Mouse (Mus musculus): ENCODE data around the gene Meis1.

Gene Meis1

GRCm38 (mm10) chr11:18945778-18946177 is 73.0 kb downstream of the Meis1 start:
- DNase-seq: no peak

GRCm38 (mm10) chr11:18944972-18945625 is 73.7 kb downstream of the Meis1 start:
- no peak for DNase-seq

- no peak for DNase-seq
These were observed 74.6 kb downstream of the Meis1 start for GRCm38 (mm10) chr11:18944209-18944608.

GRCm38 (mm10) chr11:18942990-18943389 is 75.8 kb downstream of the Meis1 start:
- DNase-seq: no peak

- DNase-seq: no peak
These were observed 77.9 kb downstream of the Meis1 start for GRCm38 (mm10) chr11:18940916-18941315.

DNA sequence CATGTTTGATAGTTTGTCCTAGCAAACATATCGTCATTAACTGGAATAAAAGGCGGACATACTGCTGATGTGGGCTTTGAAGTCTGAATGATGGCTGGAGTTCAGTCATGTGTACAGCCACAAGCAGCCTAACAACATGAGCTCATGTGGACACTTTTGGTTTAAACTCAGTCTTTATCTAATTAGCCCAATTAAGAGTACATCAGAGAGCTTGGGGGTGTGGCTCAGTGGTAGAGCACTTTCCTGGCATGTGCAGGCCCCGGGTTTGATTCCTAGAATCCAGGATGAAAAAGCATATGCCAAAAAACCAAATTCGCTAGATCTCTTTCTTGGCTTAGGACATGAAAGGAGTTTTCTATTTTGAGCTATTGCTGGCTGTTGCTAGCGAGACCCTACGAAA is 83.9 kb downstream of the Meis1 start:
- no peak for DNase-seq

DNA sequence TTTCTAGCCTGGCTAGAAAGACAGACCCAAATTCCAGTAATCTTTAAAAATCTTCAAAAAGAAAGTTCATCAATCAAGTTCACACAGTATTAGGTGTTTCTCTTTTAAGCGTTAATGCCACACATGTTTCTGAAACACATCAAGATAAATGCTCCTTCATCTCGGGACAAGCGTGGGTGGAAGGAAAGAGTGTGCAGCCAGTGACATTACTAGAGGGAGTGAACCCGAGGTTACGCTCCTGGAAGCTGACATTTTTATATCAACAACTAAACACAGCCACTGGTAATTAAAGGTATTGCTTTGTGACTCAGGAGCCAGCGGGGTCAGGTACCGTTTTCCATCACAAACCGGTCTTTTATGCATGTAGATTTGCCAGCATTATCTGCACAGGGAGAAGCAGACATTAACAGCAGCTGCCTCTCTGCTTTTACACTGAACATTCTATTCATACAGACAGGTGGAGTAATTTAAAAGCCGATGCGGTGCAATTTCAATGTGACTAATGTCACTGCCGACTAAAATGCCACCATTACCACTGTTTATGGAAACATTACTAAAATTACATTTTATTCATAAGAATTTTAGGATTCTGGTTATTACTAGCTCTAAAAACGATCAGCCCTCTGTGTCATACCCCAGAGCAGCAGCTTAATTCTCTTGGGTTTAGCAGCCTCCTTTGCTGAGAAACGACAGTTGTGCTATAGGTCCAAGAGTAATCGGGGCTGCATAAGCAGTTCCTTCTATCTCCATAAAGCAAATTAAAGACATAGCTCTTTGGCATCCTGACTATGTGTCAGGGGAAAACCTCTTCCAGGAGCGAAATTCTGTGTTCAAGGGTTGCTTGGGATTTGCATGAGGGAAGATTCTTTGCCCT is 87.5 kb downstream of the Meis1 start:
- no peak for DNase-seq

DNA sequence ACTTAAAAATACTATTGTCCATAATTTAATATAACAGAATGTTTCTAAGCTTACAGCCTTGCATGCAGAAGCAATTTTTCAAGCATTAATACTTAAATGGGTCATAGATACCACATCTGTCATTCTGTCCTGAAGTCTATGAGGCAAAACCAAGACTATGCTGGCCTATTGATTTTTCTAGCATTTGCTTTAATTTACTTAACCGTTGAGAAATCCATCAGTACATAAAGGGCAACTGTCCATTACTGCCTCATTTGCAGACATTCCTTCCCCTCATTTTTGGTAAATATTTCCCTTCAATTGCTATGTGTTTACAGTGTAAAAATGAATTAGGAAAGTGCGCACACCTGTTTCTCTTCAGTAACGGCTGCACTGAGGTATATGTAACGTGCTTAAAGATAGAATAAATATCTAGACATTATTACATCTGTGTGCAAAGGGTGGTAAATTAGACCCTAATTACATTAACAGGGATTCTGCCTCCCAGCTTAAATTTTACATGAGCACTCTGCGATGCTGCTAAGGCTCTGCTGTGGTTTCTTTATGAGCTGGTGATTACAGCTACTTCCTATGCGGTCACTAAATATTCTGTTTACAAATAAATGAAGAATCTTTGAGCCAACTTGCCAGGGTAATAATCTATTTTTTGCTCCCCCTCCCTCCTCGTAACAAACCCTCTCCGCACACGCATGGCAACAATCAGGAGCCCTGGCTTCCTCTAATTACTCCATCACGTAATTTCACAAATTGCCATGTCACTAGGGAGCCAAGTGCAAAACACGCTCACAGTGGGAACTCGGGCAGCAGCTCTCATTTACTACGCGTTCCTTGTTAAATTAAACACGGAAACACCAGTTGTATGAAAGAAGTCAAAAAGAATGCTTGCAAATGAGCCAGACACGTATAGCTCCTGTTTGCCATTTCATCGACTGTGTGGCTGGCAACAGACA is 88.7 kb downstream of the Meis1 start:
- DNase-seq: no peak

GRCm38 (mm10) chr11:18927351-18927750 is 91.4 kb downstream of the Meis1 start:
- no peak for DNase-seq

GRCm38 (mm10) chr11:18926798-18927197 is 92.0 kb downstream of the Meis1 start:
- no peak for DNase-seq

DNA sequence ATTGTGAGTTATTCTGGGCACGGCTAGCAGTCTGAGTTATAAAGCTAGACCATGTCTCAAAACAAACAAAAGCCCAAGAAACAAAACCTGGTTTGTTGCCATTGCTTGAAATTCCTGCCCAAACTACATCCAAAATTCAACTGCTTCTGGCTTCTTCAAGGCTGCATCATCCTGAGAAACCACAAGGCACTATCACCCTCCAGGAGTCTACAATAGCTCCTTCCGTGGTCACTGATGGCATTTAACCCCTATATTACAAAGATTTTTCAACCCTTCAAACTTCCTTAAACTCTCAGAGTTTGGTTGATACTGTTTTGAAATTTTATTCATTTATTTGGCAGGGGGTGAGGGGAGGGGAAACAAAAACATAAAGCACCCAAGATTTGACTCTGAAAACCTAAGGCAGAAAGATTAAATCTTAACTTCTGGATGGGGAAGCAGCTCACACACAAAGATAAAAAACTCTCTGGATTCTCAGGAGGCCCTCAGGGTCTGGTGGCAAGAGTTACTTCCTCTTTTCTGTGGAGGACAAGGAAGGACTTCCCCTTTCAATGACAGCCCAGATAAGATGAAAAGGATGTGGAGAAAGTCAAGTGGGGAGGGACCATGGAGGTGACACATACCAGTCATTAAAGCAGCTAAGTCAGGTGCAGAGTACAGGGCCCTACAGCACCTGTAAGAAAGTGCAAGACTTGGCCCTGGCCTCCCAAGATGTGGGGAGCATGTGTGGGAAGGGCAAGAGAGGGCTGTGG is 94.0 kb downstream of the Meis1 start:
- no peak for DNase-seq

GRCm38 (mm10) chr11:18923274-18923673 is 95.5 kb downstream of the Meis1 start:
- DNase-seq: no peak

DNA sequence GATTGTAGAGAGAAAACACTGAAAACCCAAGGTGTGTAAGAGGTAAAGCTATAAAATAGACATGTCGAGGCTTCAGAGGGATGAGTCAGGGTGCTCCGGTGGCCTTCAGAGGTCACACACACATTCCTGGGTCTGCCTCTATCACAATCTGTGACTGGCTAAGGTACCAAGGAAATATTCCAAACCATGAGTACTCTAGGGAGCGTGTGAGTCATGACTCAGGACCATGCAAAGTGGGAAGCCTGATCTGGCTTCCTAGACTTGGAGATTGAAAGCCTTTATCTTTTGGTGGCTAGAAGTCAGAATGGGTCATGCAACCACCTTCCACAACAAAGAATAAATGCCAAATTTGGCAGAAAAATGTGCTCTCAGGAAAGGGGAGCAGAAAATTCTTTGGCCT is 98.1 kb downstream of the Meis1 start:
- DNase-seq: no peak

- no peak for DNase-seq
These were observed 99.5 kb downstream of the Meis1 start for GRCm38 (mm10) chr11:18919162-18919762.

DNA sequence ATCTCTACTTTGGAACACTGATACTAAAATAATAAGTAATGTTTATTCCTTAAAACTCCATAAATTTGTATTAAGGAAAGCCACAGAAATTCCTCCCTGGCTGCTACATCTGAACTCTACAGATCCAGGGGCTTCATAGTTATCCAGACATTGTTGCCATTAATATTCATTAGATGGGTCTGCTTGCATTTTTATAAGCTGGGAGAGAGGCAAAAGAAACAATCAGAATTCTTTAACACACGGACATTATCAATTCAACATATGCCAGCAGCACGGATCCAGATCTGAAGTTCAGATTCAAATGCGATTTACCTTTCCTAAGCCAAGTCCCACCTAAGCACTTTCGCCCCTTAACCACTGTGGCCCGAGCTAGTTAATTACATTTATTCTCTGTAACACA is 100.9 kb downstream of the Meis1 start:
- no peak for DNase-seq

GRCm38 (mm10) chr11:18913251-18913650 is 105.5 kb downstream of the Meis1 start:
- no peak for DNase-seq

DNA sequence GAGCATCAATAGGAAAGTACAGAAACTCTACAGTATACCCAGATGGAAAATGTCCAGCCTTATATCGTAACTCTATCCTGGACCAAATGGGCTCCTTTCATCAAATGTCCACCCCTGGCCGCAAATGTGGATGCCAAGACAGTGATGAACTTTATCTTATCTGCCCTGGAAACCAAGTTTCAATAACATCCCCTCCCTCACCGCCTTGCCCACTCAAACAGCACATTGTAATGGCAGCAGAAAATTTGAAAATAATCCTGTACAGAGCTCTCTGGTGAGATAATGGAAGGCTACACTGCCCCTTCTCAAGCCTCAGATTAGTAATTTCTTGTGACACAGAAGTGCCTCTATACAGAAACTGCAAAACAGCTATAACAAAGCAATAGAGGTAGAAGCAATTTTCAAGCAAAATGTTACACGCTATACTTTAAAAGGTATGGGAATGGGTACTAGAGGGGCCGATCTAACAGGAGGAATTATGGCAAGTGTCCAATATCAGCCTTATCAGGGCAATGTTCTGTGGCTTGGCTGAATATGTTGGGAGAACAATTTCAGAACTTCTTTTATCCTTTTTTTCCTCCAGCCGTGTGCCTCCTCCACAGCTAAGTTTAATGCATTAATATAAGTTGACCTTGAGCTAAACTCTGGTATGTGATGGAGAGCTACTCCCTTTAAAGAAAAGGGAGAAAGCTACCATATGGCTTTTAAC is 106.3 kb downstream of the Meis1 start:
- no peak for DNase-seq

GRCm38 (mm10) chr11:18906866-18907265 is 111.9 kb downstream of the Meis1 start:
- no peak for DNase-seq

DNA sequence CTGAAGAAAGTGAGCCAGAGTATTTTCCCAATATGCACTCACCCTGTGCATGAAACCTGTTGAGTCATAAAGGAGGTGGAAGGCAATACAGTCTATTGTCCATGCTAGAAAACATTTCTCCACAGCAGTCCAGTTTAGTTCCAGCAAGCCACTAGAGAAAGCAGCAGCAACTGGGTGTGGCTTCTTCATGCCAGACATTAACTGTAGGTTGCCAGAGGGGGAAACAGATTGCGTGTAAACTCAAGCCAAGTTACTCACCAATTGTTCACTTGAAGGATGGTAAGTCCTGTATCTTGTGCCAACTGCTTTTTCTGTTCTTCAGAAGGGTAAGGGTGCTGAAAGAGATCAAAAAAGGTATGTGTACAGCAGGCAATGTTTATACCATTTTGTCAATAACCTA is 113.4 kb downstream of the Meis1 start:
- DNase-seq: no peak

GRCm38 (mm10) chr11:18904880-18905279 is 113.9 kb downstream of the Meis1 start:
- no peak for DNase-seq

DNA sequence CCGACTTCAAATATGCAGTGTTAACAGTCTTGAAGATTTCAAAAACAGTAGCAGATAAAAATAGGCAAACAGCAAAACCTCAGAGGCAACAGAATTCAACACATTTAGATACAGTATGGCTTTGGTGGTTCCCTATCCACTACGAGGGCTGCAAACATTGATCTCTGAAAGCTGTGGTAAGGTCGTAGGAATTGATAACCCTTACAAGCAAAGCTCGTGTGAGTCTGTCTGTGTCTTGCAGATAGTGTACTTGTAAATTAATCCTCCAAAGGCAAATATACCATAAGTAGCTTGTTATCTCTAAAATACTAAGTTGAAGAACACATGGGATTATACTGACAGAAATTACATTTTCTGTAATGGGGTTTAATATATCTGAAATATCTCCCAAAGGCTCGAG is 114.5 kb downstream of the Meis1 start:
- DNase-seq: no peak
